Mouse (Mus musculus): ENCODE measurements around the gene Acoxl.
"Not testable (repeated sequence)": the region's sequence is repeated elsewhere in the genome, so short reads cannot be mapped to it uniquely, and the experiment has no call there.

Acoxl gene

GRCm38 (mm10) chr2:128086301-128086886 is 247.7 kb downstream of the Acoxl start:
- DNase-seq, result no peak

- DNase-seq, result no peak
Measured at GRCm38 (mm10) chr2:128086996-128087526, 248.4 kb downstream of the Acoxl start.

GRCm38 (mm10) chr2:128087798-128088545 is 249.3 kb downstream of the Acoxl start:
- no peak for DNase-seq

- no peak for DNase-seq
Measured at GRCm38 (mm10) chr2:128090283-128090885, 251.7 kb downstream of the Acoxl start.

- no peak for DNase-seq
Measured at GRCm38 (mm10) chr2:128091431-128092369, 253.0 kb downstream of the Acoxl start.

GRCm38 (mm10) chr2:128092451-128092850 is 253.8 kb downstream of the Acoxl start:
- no peak for DNase-seq

- DNase-seq, result no peak
Measured at GRCm38 (mm10) chr2:128094196-128094595, 255.5 kb downstream of the Acoxl start.

- no peak for DNase-seq
Measured at GRCm38 (mm10) chr2:128094602-128095001, 255.9 kb downstream of the Acoxl start.

GRCm38 (mm10) chr2:128095270-128095669 is 256.6 kb downstream of the Acoxl start:
- no peak for DNase-seq

- DNase-seq, result no peak
Measured at GRCm38 (mm10) chr2:128096070-128096469, 257.4 kb downstream of the Acoxl start.

GRCm38 (mm10) chr2:128098118-128098517 is 259.4 kb downstream of the Acoxl start:
- DNase-seq, result not testable (repeated sequence)

GRCm38 (mm10) chr2:128102086-128102485 is 263.4 kb downstream of the Acoxl start:
- DNase-seq, result no peak

- no peak for DNase-seq
Measured at GRCm38 (mm10) chr2:128104815-128105214, 266.1 kb downstream of the Acoxl start.

- DNase-seq, result no peak
Measured at GRCm38 (mm10) chr2:128105651-128106050, 267.0 kb downstream of the Acoxl start.

GRCm38 (mm10) chr2:128111537-128111936 is 272.9 kb downstream of the Acoxl start:
- no peak for DNase-seq

- DNase-seq, result no peak
Measured at GRCm38 (mm10) chr2:128114621-128115020, 275.9 kb downstream of the Acoxl start.

- DNase-seq, result no peak
Measured at GRCm38 (mm10) chr2:128115579-128115978, 276.9 kb downstream of the Acoxl start.

- DNase-seq, result no peak
Measured at GRCm38 (mm10) chr2:128117605-128118004, 278.9 kb downstream of the Acoxl start.

GRCm38 (mm10) chr2:128118971-128119370 is 280.3 kb downstream of the Acoxl start:
- DNase-seq, result no peak

- peak; percentile 51 for DNase-seq
Measured at GRCm38 (mm10) chr2:128122491-128122890, 283.8 kb downstream of the Acoxl start.

- peak; percentile 11 for DNase-seq
Measured at GRCm38 (mm10) chr2:128122891-128123771, 284.5 kb downstream of the Acoxl start.
